Mouse (Mus musculus) olfactory bulb, adult 2 months (tissue): ENCODE measurements around the gene Fstl3. TPM values are rescaled to one million over a fixed set of nuclear protein-coding genes. Genes with fewer than 3 reads are reported as not detected.

Experiments
- H3K27ac ChIP-seq: fragments of 200-500 bp; 2 replicates; pipeline ENCODE4 v1.5.1; 2012; ENCODE audit warnings: low read depth, low read length; ENCODE audit not compliant: insufficient read depth
- H3K4me1 ChIP-seq: fragments of 200-500 bp; 2 replicates; pipeline ENCODE4 v1.6.1; 2012; ENCODE audit warnings: low read length; ENCODE audit not compliant: control insufficient read depth, insufficient read depth
- H3K4me3 ChIP-seq: fragments of 200-500 bp; 2 replicates; pipeline ENCODE4 v1.5.1; 2012; ENCODE audit warnings: mild to moderate bottlenecking, low read depth, low read length, moderate library complexity; ENCODE audit not compliant: insufficient read depth
- CTCF ChIP-seq: fragments of 200-500 bp; IDR thresholded peaks from 2 replicates; pipeline ENCODE4 v1.5.1; 2012; ENCODE audit warnings: low read depth, mild to moderate bottlenecking, low read length, moderate library complexity; ENCODE audit not compliant: insufficient read depth
- POLR2A ChIP-seq: fragments of 200-500 bp; IDR thresholded peaks from 2 replicates; pipeline ENCODE4 v1.6.1; 2012; ENCODE audit warnings: mild to moderate bottlenecking, low read depth, low read length, moderate library complexity; ENCODE audit not compliant: insufficient read depth
- WGBS: fragments of 180-500 bp; shearing (Covaris S2); methylation state at CpG from one replicate; pipeline ENCODE4 v1.1.7; 2018; 5-methylcytosine and 5-hydroxymethylcytosine counted together
- polyA plus RNA-seq: library from polyadenylated mRNA; stranded (reverse); fragments of >200 nt; gene quantifications from 2 replicates; pipeline ENCODE4 v1.2.4, GENCODE M21; 2012; ENCODE audit warnings: low replicate concordance; ENCODE audit not compliant: missing spikeins, insufficient read depth, insufficient read length

Fstl3 gene
- polyA plus RNA-seq, 1 experiment, result not detected

- TF ChIP-seq CTCF, result peak; percentile 95
- no peak for TF ChIP-seq POLR2A
- 1% methylated on average over 55 of the region's 55 CpGs for WGBS
- Histone ChIP-seq H3K27ac (no peak overlapping the region), H3K4me3 (peak overlapping the region; percentile 56), H3K4me1 (peaks cover 28% of the 10 kb centered on the region)
Measured at GRCm38 (mm10) chr10:79779784-79780663, 3.0 kb downstream of the Fstl3 start.

GRCm38 (mm10) chr10:79780664-79781015 is 3.6 kb downstream of the Fstl3 start:
- Histone ChIP-seq H3K4me1 (peaks cover 28% of the 10 kb centered on the region), H3K4me3 (peak overlapping the region; percentile 56), H3K27ac (no peak overlapping the region)
- no peak for TF ChIP-seq CTCF
- WGBS, result 1% methylated on average over 13 of the region's 13 CpGs

GRCm38 (mm10) chr10:79781139-79781538 is 4.1 kb downstream of the Fstl3 start:
- H3K4me1 ChIP-seq, result peaks cover 28% of the 10 kb centered on the region
- peak overlapping the region; percentile 56 for H3K4me3 ChIP-seq
- TF ChIP-seq CTCF, result no peak
- no peak for TF ChIP-seq POLR2A
- WGBS, result 39% methylated on average over 21 of the region's 21 CpGs
- no peak overlapping the region for H3K27ac ChIP-seq

GRCm38 (mm10) chr10:79781956-79782355 is 4.9 kb downstream of the Fstl3 start:
- Histone ChIP-seq H3K27ac (no peak overlapping the region), H3K4me3 (no peak overlapping the region), H3K4me1 (peaks cover 28% of the 10 kb centered on the region)
- 45% methylated on average over 5 of the region's 5 CpGs for WGBS
- TF ChIP-seq CTCF (no peak), POLR2A (no peak)

- H3K27ac ChIP-seq, result no peak overlapping the region
- TF ChIP-seq CTCF, result no peak
- no peak for TF ChIP-seq POLR2A
- 65% methylated on average over 7 of the region's 7 CpGs for WGBS
Measured at GRCm38 (mm10) chr10:79783050-79783449, 6.0 kb downstream of the Fstl3 start.

GRCm38 (mm10) chr10:79783920-79784800 is 7.1 kb downstream of the Fstl3 start:
- TF ChIP-seq CTCF (no peak), POLR2A (no peak)
- WGBS, result 49% methylated on average over 27 of the region's 27 CpGs

More at GRCm38 (mm10) chr10:79783050-79783449, 6.0 kb downstream of the Fstl3 start:
- Histone ChIP-seq H3K4me3 (no peak overlapping the region), H3K4me1 (peaks cover 25% of the 10 kb centered on the region)

GRCm38 (mm10) chr10:79788386-79789158 is 11.5 kb downstream of the Fstl3 start:
- Histone ChIP-seq H3K4me1 (peaks cover 12% of the 10 kb centered on the region), H3K27ac (no peak overlapping the region), H3K4me3 (no peak overlapping the region)
- TF ChIP-seq POLR2A (no peak), CTCF (0 out of 2 replicates have a peak, but pooled peaks have one; percentile 12)
- WGBS, result 32% methylated on average over 7 of the region's 7 CpGs

More at GRCm38 (mm10) chr10:79783920-79784800, 7.1 kb downstream of the Fstl3 start:
- no peak overlapping the region for H3K27ac ChIP-seq
- H3K4me3 ChIP-seq, result no peak overlapping the region
- H3K4me1 ChIP-seq, result peaks cover 23% of the 10 kb centered on the region

GRCm38 (mm10) chr10:79789581-79789980 is 12.5 kb downstream of the Fstl3 start:
- Histone ChIP-seq H3K4me1 (peaks cover 9% of the 10 kb centered on the region), H3K4me3 (no peak overlapping the region), H3K27ac (no peak overlapping the region)
- 68% methylated on average over 2 of the region's 2 CpGs for WGBS
- TF ChIP-seq POLR2A (no peak), CTCF (no peak)
